Mouse (Mus musculus) left cerebral cortex, adult 2 months (tissue): ENCODE measurements around the gene Cacnb3. TPM values are rescaled to one million over a fixed set of nuclear protein-coding genes. Genes with fewer than 3 reads are reported as not detected.

Source experiments
- DNase-seq, 2 experiments: peaks; one replicate each; pipeline ENCODE4 v3.0.0; 2021 to 2022; ENCODE audit warnings: low spot score in 2 of 2, mixed read lengths in 1 of 2; ENCODE audit errors: extremely low spot score in 1 of 2
- H3K27ac ChIP-seq: fragments of 200-600 bp; 2 replicates; pipeline ENCODE4 v1.8.1; 2022
- H3K4me3 ChIP-seq: fragments of 200-600 bp; 2 replicates; pipeline ENCODE4 v1.8.1; 2022
- CTCF ChIP-seq: fragments of 200-600 bp; IDR thresholded peaks from 2 replicates; pipeline ENCODE4 v1.8.1; 2022; ENCODE audit warnings: antibody characterized with exemption, mild to moderate bottlenecking, moderate library complexity
- intact Hi-C: fragments of 180-260 bp; cut with DNase I; formaldehyde crosslinking; loops from one replicate; pipeline ENCODE4 v1.15.1; 2025
- total RNA-seq, 2 experiments: library from RNA; stranded (reverse); gene quantifications; 2 replicates each; pipeline ENCODE4 v1.2.3; 2021

Gene Cacnb3
- total RNA-seq, 2 experiments from 2014 or later = 271 to 291 TPM

- no peak for TF ChIP-seq CTCF
- H3K4me3 ChIP-seq = no peak overlapping the region
- intact Hi-C loops = no loop called here
- peak overlapping the region; percentile 82 for H3K27ac ChIP-seq
- DNase-seq = no peak
Measured at GRCm38 (mm10) chr15:98689682-98690081, 59.0 kb downstream of the Cacnb3 start.

GRCm38 (mm10) chr15:98691486-98692147 lies 61.0 kb downstream of the Cacnb3 start:
- no peak for TF ChIP-seq CTCF
- no peak overlapping the region for H3K4me3 ChIP-seq
- peak overlapping the region; percentile 82 for H3K27ac ChIP-seq
- no peak for DNase-seq
- intact Hi-C loops = no loop called here

GRCm38 (mm10) chr15:98692171-98692715 lies 61.6 kb downstream of the Cacnb3 start:
- no peak for DNase-seq
- Histone ChIP-seq H3K27ac (peak overlapping the region; percentile 73), H3K4me3 (no peak overlapping the region)
- intact Hi-C loops = no loop called here
- TF ChIP-seq CTCF = no peak

Other genes with a start within 250 kb of the Cacnb3 start
- not detected for gene Olfr283, start 249.9 kb upstream of the Cacnb3 start, total RNA-seq
- gene Olfr282, start 199.6 kb upstream of the Cacnb3 start, total RNA-seq = not detected
- gene Olfr281, start 178.3 kb upstream of the Cacnb3 start, total RNA-seq = not detected
- gene OR5BS1P, start 160.9 kb upstream of the Cacnb3 start, total RNA-seq = not detected
- not detected for gene Lalba, start 148.1 kb upstream of the Cacnb3 start, total RNA-seq
- gene Olfr279, start 138.4 kb upstream of the Cacnb3 start, total RNA-seq = not detected
- 10 to 100 TPM; 55.1 to 56.7 TPM for gene Kansl2, start 96.6 kb upstream of the Cacnb3 start, total RNA-seq
- gene Ccnt1, start 59.9 kb upstream of the Cacnb3 start, total RNA-seq = 10 to 100 TPM; 40.3 to 45.8 TPM
- not detected for gene 4930415O20Rik, start 59.8 kb upstream of the Cacnb3 start, total RNA-seq
- 10 to 100 TPM; 52.7 to 57.4 TPM for gene Adcy6, start 20.8 kb upstream of the Cacnb3 start, total RNA-seq
- gene Ddx23, start 32.1 kb downstream of the Cacnb3 start, total RNA-seq = 10 to 100 TPM; 84.4 to 90.2 TPM
- 10 to 100 TPM; 27.4 to 27.7 TPM for gene Rnd1, start 46.6 kb downstream of the Cacnb3 start, total RNA-seq
- 10 to 100 TPM; 11.2 TPM for gene Ccdc65, start 77.4 kb downstream of the Cacnb3 start, total RNA-seq
- gene Fkbp11, start 97.4 kb downstream of the Cacnb3 start, total RNA-seq = 1 to 10 TPM; 1.9 TPM
- 100 to 1,000 TPM; 749 to 756 TPM for gene Arf3, start 132.4 kb downstream of the Cacnb3 start, total RNA-seq
- under 1 TPM; 0.51 to 0.66 TPM for gene Wnt10b, start 147.3 kb downstream of the Cacnb3 start, total RNA-seq
- under 1 TPM in 1 of 2 experiments, not detected in 1; 0.14 TPM for gene Wnt1, start 159.0 kb downstream of the Cacnb3 start, total RNA-seq
- 100 to 1,000 TPM; 739 to 834 TPM for gene Ddn, start 178.7 kb downstream of the Cacnb3 start, total RNA-seq
- gene Prkag1, start 200.7 kb downstream of the Cacnb3 start, total RNA-seq = 10 to 100 TPM; 46.1 to 52.3 TPM
- gene Kmt2d, start 240.4 kb downstream of the Cacnb3 start, total RNA-seq = 100 to 1,000 TPM; 100 to 101 TPM